Mouse (Mus musculus): ENCODE measurements around the gene Wbp11. TPM values are rescaled to one million over a fixed set of nuclear protein-coding genes. Genes with fewer than 3 reads are reported as not detected.
A peak's percentile ranks its signal among the peaks of the same experiment; 100 is the strongest.

The Wbp11 gene
- polyA plus RNA-seq (2014; fragmentation: Nextera tagmentation; extraction: Ambion mirVana): 93.5 and 107 TPM in 2 replicates

DNA sequence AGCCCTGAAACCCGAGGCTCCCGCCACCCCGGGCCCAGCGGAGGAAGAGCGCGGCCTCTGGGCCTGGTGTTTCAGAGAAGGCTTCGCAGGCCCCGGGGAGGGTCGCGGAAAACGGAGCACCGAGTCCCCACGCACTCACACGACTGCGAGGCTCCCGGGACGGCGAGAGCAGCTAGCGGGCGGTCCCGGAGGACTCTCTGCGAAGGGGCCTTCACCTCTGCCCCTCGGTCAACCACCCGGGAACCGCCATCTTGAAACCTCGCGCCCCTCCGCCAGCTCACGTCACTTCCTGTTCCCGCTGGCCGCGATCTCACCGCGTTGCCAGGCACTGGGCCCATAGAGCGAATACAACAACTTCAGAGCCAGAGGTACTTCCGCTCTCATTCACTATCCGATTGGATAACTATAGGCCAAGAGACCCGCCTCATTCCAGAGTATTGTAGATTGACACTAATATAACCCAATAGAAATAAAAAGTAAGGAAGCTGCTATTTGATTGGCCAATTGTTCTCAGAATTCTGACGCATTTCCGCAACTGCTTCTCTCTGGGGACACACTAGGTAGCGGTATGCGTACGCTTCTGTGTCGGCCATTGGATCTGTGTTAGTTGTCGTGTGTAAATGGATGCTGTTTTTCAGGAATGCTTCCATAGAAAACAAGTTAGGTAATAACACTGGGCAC, at the start of gene Wbp11:
Gene Wbp11 (minus strand): TSS at position 353 of the 681 bp plus-strand sequence.
- peak; percentile 100 for ATAC-seq (replicated peaks; ENCODE audit: insufficient number of reproducible peaks, low FRiP score, low TSS enrichment)
- under 1% methylated on average over 45 of the region's 45 CpGs for WGBS (ENCODE audit: insufficient replicate concordance)
- peak within 1 kb of the TSS; percentile 88 for H3K4me2 ChIP-seq
- H3K27me3 ChIP-seq (ENCODE audit: control insufficient read depth, insufficient read depth, low read length): no peaks in the 10 kb centered on the region
- peak within 1 kb of the TSS; percentile 100 for H3K4me3 ChIP-seq (ENCODE audit: low read depth, low read length)
- peaks cover 13% of the 10 kb centered on the region for H3K36me3 ChIP-seq (ENCODE audit: control insufficient read depth, insufficient read depth, low read length)
- peaks cover 6% of the 10 kb centered on the region for H3K4me1 ChIP-seq (ENCODE audit: control insufficient read depth, insufficient read depth, low read length)
- H3K9me3 ChIP-seq (replicated peaks; ENCODE audit: control insufficient read depth, low read length): no peaks in the 10 kb centered on the region
- peak within 1 kb of the TSS; percentile 85 for H3K27ac ChIP-seq (ENCODE audit: low read depth, low read length)
- peak within 1 kb of the TSS; percentile 93 for H3K9ac ChIP-seq (ENCODE audit: low read depth, low read length)

DNA sequence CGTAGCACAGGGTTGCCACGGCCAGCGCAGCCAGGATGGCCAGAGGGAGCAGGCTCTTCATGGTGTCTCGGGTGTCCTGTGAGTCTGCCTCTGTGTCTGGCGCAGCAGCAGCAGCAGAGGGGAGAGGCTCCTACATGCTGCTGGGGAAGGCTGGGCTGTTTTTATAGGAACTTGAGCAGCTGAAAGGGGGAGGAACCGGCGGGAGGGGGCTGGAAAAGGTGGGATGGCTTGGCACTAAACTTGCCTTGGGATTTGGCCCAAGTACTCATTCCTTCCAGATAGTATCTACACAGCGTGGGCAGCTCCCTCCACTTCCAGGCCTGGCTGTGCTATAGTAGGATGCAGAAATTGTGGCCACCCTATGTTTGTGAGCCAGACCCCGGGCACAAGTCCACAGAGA, 47.6 kb upstream of the Wbp11 start, which contains the start of gene Mgp:
Gene Mgp (minus strand): TSS at position 154 of the 400 bp plus-strand sequence.
- 0 out of 2 replicates have a peak, but pooled peaks have one; percentile 35 for ATAC-seq (replicated peaks; ENCODE audit: insufficient number of reproducible peaks, low FRiP score, low TSS enrichment)
- H3K4me1 ChIP-seq (ENCODE audit: control insufficient read depth, insufficient read depth, low read length): peaks cover 9% of the 10 kb centered on the region
- WGBS (ENCODE audit: insufficient replicate concordance): 24% methylated on average over 9 of the region's 9 CpGs

DNA sequence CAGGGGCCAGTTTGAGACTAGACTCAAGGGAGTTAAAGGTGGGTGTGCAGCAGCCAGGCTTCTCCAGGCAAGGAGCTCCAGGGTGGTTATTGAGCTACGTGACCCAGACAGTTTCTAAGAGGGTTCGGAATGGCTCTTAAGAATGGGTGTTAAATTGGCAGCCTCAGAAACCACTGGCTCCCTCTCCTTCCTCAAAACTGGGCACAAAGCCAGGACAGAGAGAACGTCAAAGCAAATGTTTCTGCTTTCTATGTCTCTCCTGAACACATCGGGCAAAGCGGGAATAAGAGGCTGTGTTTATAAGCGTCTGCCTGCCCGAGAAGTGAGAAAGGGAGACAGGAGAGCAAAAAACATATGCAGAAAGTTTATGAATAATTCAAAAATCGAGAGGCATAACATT, 46.6 kb upstream of the Wbp11 start:
- Histone ChIP-seq H3K36me3 (ENCODE audit: control insufficient read depth, insufficient read depth, low read length) (no peaks in the 10 kb centered on the region), H3K27ac (ENCODE audit: low read depth, low read length) (no peak overlapping the region), H3K4me2 (peak overlapping the region; percentile 20), H3K9ac (ENCODE audit: low read depth, low read length) (no peak overlapping the region), H3K9me3 (replicated peaks; ENCODE audit: control insufficient read depth, low read length) (no peaks in the 10 kb centered on the region), H3K27me3 (ENCODE audit: control insufficient read depth, insufficient read depth, low read length) (no peaks in the 10 kb centered on the region), H3K4me1 (ENCODE audit: control insufficient read depth, insufficient read depth, low read length) (peaks cover 9% of the 10 kb centered on the region), H3K4me3 (ENCODE audit: low read depth, low read length) (no peak overlapping the region)
- no peak for ATAC-seq (replicated peaks; ENCODE audit: insufficient number of reproducible peaks, low FRiP score, low TSS enrichment)
- 43% methylated on average over 8 of the region's 8 CpGs for WGBS (ENCODE audit: insufficient replicate concordance)

More for the DNA sequence above, 47.6 kb upstream of the Wbp11 start, which contains the start of gene Mgp:
- Histone ChIP-seq H3K36me3 (ENCODE audit: control insufficient read depth, insufficient read depth, low read length) (no peaks in the 10 kb centered on the region), H3K4me3 (ENCODE audit: low read depth, low read length) (peak within 1 kb of the TSS; percentile 28), H3K4me2 (peak within 1 kb of the TSS; percentile 50), H3K27ac (ENCODE audit: low read depth, low read length) (no peak within 1 kb of the TSS), H3K9me3 (replicated peaks; ENCODE audit: control insufficient read depth, low read length) (no peaks in the 10 kb centered on the region), H3K27me3 (ENCODE audit: control insufficient read depth, insufficient read depth, low read length) (no peaks in the 10 kb centered on the region), H3K9ac (ENCODE audit: low read depth, low read length) (peak within 1 kb of the TSS; percentile 64)

DNA sequence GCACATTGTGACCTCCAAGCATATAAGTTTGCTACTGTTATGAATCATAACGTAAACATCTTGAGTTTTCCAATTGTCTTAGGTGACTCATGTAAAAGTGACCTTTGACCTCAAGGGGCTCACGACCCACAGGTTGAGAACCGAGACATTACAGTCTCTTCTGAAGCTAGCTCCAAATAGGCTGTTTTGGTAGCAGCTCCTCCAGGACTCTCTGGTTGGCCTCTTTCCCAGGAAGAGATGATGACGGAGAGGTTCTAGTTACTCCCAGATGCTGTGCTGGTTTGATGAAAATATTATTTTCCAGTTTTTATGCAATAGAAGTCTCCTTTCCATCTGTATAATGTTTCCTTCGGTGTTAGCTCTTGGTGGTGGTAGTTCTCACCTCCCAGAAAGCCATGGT, 40.9 kb upstream of the Wbp11 start:
- no peak overlapping the region for H3K27ac ChIP-seq (ENCODE audit: low read depth, low read length)

GRCm38 (mm10) chr6:136866150-136866549, 38.1 kb upstream of the Wbp11 start:
- ATAC-seq (replicated peaks; ENCODE audit: insufficient number of reproducible peaks, low FRiP score, low TSS enrichment): no peak
- no peak overlapping the region for H3K4me2 ChIP-seq
- no peaks in the 10 kb centered on the region for H3K27me3 ChIP-seq (ENCODE audit: control insufficient read depth, insufficient read depth, low read length)
- H3K9me3 ChIP-seq (replicated peaks; ENCODE audit: control insufficient read depth, low read length): no peaks in the 10 kb centered on the region
- WGBS (ENCODE audit: insufficient replicate concordance): 68% methylated on average over 4 of the region's 4 CpGs
- no peaks in the 10 kb centered on the region for H3K4me1 ChIP-seq (ENCODE audit: control insufficient read depth, insufficient read depth, low read length)
- no peak overlapping the region for H3K27ac ChIP-seq (ENCODE audit: low read depth, low read length)
- H3K4me3 ChIP-seq (ENCODE audit: low read depth, low read length): no peak overlapping the region
- H3K9ac ChIP-seq (ENCODE audit: low read depth, low read length): no peak overlapping the region
- H3K36me3 ChIP-seq (ENCODE audit: control insufficient read depth, insufficient read depth, low read length): no peaks in the 10 kb centered on the region

More for the DNA sequence above, 40.9 kb upstream of the Wbp11 start:
- no peaks in the 10 kb centered on the region for H3K9me3 ChIP-seq (replicated peaks; ENCODE audit: control insufficient read depth, low read length)
- H3K4me2 ChIP-seq: no peak overlapping the region
- H3K36me3 ChIP-seq (ENCODE audit: control insufficient read depth, insufficient read depth, low read length): no peaks in the 10 kb centered on the region
- no peak overlapping the region for H3K9ac ChIP-seq (ENCODE audit: low read depth, low read length)
- no peak for ATAC-seq (replicated peaks; ENCODE audit: insufficient number of reproducible peaks, low FRiP score, low TSS enrichment)
- no peaks in the 10 kb centered on the region for H3K27me3 ChIP-seq (ENCODE audit: control insufficient read depth, insufficient read depth, low read length)
- no peak overlapping the region for H3K4me3 ChIP-seq (ENCODE audit: low read depth, low read length)
- no peaks in the 10 kb centered on the region for H3K4me1 ChIP-seq (ENCODE audit: control insufficient read depth, insufficient read depth, low read length)
- WGBS (ENCODE audit: insufficient replicate concordance): 78% methylated on average over 5 of the region's 5 CpGs

GRCm38 (mm10) chr6:136865360-136865759, 37.3 kb upstream of the Wbp11 start:
- no peaks in the 10 kb centered on the region for H3K36me3 ChIP-seq (ENCODE audit: control insufficient read depth, insufficient read depth, low read length)
- no peaks in the 10 kb centered on the region for H3K9me3 ChIP-seq (replicated peaks; ENCODE audit: control insufficient read depth, low read length)
- no peak overlapping the region for H3K4me3 ChIP-seq (ENCODE audit: low read depth, low read length)
- H3K4me2 ChIP-seq: no peak overlapping the region
- ATAC-seq (replicated peaks; ENCODE audit: insufficient number of reproducible peaks, low FRiP score, low TSS enrichment): no peak
- WGBS (ENCODE audit: insufficient replicate concordance): 76% methylated on average over 5 of the region's 5 CpGs
- no peak overlapping the region for H3K9ac ChIP-seq (ENCODE audit: low read depth, low read length)
- peaks cover 4% of the 10 kb centered on the region; the same call in 1 of the 2 replicates for H3K4me1 ChIP-seq (ENCODE audit: control insufficient read depth, insufficient read depth, low read length)
- H3K27ac ChIP-seq (ENCODE audit: low read depth, low read length): no peak overlapping the region
- no peaks in the 10 kb centered on the region for H3K27me3 ChIP-seq (ENCODE audit: control insufficient read depth, insufficient read depth, low read length)

DNA sequence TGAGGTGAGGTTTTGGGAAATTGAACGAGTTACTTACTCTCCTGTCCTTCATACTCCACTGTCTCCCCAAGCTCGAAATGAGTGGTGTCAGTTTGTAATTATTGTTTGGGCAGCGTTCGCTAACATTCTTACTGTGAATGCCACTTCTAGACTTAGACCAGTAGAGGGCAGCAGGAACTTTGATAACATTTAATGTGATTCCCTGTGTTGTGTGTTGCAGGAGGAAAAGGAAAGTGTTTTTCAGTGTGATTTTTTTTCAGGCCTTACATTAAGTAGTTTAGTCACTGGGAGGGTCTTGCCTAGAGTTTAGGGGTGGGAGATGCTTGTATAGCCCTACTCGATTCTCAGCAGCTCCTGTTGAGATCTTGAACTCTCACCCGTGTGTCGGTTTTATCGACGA, 33.0 kb upstream of the Wbp11 start:
- no peak overlapping the region for H3K4me2 ChIP-seq
- WGBS (ENCODE audit: insufficient replicate concordance): 43% methylated on average over 9 of the region's 9 CpGs
- no peak for ATAC-seq (replicated peaks; ENCODE audit: insufficient number of reproducible peaks, low FRiP score, low TSS enrichment)
- no peaks in the 10 kb centered on the region for H3K27me3 ChIP-seq (ENCODE audit: control insufficient read depth, insufficient read depth, low read length)
- H3K9ac ChIP-seq (ENCODE audit: low read depth, low read length): no peak overlapping the region
- no peaks in the 10 kb centered on the region for H3K36me3 ChIP-seq (ENCODE audit: control insufficient read depth, insufficient read depth, low read length)
- no peak overlapping the region for H3K4me3 ChIP-seq (ENCODE audit: low read depth, low read length)
- no peak overlapping the region for H3K27ac ChIP-seq (ENCODE audit: low read depth, low read length)
- no peaks in the 10 kb centered on the region for H3K9me3 ChIP-seq (replicated peaks; ENCODE audit: control insufficient read depth, low read length)
- H3K4me1 ChIP-seq (ENCODE audit: control insufficient read depth, insufficient read depth, low read length): peaks cover 35% of the 10 kb centered on the region

GRCm38 (mm10) chr6:136858420-136858819, 30.4 kb upstream of the Wbp11 start:
- H3K27ac ChIP-seq (ENCODE audit: low read depth, low read length): peak overlapping the region; percentile 97
- 38% methylated on average over 8 of the region's 8 CpGs for WGBS (ENCODE audit: insufficient replicate concordance)
- no peak for ATAC-seq (replicated peaks; ENCODE audit: insufficient number of reproducible peaks, low FRiP score, low TSS enrichment)
- H3K9ac ChIP-seq (ENCODE audit: low read depth, low read length): no peak overlapping the region
- H3K36me3 ChIP-seq (ENCODE audit: control insufficient read depth, insufficient read depth, low read length): no peaks in the 10 kb centered on the region
- peak overlapping the region; percentile 57 for H3K4me2 ChIP-seq
- H3K4me1 ChIP-seq (ENCODE audit: control insufficient read depth, insufficient read depth, low read length): peaks cover 41% of the 10 kb centered on the region
- no peaks in the 10 kb centered on the region for H3K9me3 ChIP-seq (replicated peaks; ENCODE audit: control insufficient read depth, low read length)
- no peaks in the 10 kb centered on the region for H3K27me3 ChIP-seq (ENCODE audit: control insufficient read depth, insufficient read depth, low read length)
- H3K4me3 ChIP-seq (ENCODE audit: low read depth, low read length): peak overlapping the region; percentile 38; the same call in 1 of the 2 replicates

DNA sequence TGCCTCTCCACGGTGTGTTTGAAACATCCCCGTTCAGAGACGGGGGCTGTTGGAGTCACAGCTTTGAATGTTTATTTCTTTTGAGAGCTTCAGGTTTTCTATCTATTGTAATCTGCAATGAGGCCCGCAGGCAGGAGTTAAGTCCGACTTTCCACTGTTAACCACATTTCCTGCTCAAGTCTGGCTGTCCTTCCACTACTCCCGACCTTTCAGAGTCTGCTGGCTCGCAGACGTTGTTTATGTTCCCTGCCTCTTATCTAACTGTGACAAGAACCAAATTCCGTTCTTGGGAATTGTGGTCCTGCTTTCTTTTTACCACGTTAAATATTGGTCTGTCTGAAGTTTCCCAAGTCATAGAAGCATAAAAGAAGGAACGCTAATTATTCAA, 29.8 kb upstream of the Wbp11 start:
- H3K9ac ChIP-seq (ENCODE audit: low read depth, low read length): peak overlapping the region; percentile 75
- peaks cover 42% of the 10 kb centered on the region for H3K4me1 ChIP-seq (ENCODE audit: control insufficient read depth, insufficient read depth, low read length)
- H3K4me2 ChIP-seq: peak overlapping the region; percentile 57
- peak; percentile 60 for ATAC-seq (replicated peaks; ENCODE audit: insufficient number of reproducible peaks, low FRiP score, low TSS enrichment)
- peak overlapping the region; percentile 97 for H3K27ac ChIP-seq (ENCODE audit: low read depth, low read length)
- peak overlapping the region; percentile 38 for H3K4me3 ChIP-seq (ENCODE audit: low read depth, low read length)
- no peaks in the 10 kb centered on the region for H3K27me3 ChIP-seq (ENCODE audit: control insufficient read depth, insufficient read depth, low read length)
- H3K36me3 ChIP-seq (ENCODE audit: control insufficient read depth, insufficient read depth, low read length): no peaks in the 10 kb centered on the region
- no peaks in the 10 kb centered on the region for H3K9me3 ChIP-seq (replicated peaks; ENCODE audit: control insufficient read depth, low read length)
- 6% methylated on average over 11 of the region's 11 CpGs for WGBS (ENCODE audit: insufficient replicate concordance)
